ENCODE assay signal across 8 mouse cellular contexts in genomic region chr4:132628830-132629229, GRCm38 (mm10). TPM values are rescaled to one million over a fixed set of nuclear protein-coding genes. Genes with fewer than 3 reads are reported as not detected.
DNase-seq lines count a peak whose midpoint lies in the region; ATAC-seq and TF ChIP-seq lines count a peak whose summit lies in the region.

No protein-coding gene starts in this region.

- H3K4me2 ChIP-seq in forebrain, postnatal 0 days (ENCODE audit: low read depth), result no peak overlapping the region
- no peak overlapping the region for H3K4me2 ChIP-seq in forebrain, embryonic 15.5 days (replicated peaks)
- H3K4me2 ChIP-seq in neural tube, embryonic 11.5 days (ENCODE audit: low read depth), result no peak overlapping the region
- no peak overlapping the region for H3K4me2 ChIP-seq in neural tube, embryonic 15.5 days

- DNase-seq in forebrain, postnatal 0 days, result peak; percentile 9
- DNase-seq in neural tube, embryonic 11.5 days (ENCODE audit: low spot score), result peak; percentile 42
- DNase-seq in mesoderm, embryonic 11.5 days (ENCODE audit: low read depth, low spot score), result peak; percentile 13
- no peak for DNase-seq in neural tube, embryonic 10.5 days (ENCODE audit: extremely low spot score, low spot score)
- no peak for DNase-seq in right cerebral cortex, postnatal 25 days

- 25% methylated on average over 2 of the region's 2 CpGs for WGBS in forebrain, postnatal 0 days
- 18% methylated on average over 2 of the region's 2 CpGs for WGBS in forebrain, embryonic 15.5 days
- 23% methylated on average over 2 of the region's 2 CpGs for WGBS in neural tube, embryonic 11.5 days
- 18% methylated on average over 2 of the region's 2 CpGs for WGBS in neural tube, embryonic 15.5 days

- no peaks in the 10 kb centered on the region for H3K4me1 ChIP-seq in forebrain, postnatal 0 days (ENCODE audit: insufficient read depth)
- H3K4me1 ChIP-seq in forebrain, embryonic 15.5 days, result no peaks in the 10 kb centered on the region
- H3K4me1 ChIP-seq in neural tube, embryonic 11.5 days (ENCODE audit: control insufficient read depth, insufficient read depth, low read length), result no peaks in the 10 kb centered on the region
- no peaks in the 10 kb centered on the region for H3K4me1 ChIP-seq in neural tube, embryonic 15.5 days
- H3K4me1 ChIP-seq in embryonic fibroblast, embryonic 13.5 days (ENCODE audit: control insufficient read depth, insufficient read depth, low read length), result 0 out of 2 replicates have a peak, but pooled peaks cover 2% of the 10 kb centered on the region

- peak; percentile 50 for TF ChIP-seq CTCF in forebrain, postnatal 0 days (IDR thresholded peaks at IDR 0.05; ENCODE audit: low read depth)
- 0 out of 2 replicates have a peak, but pooled peaks have one; percentile 2 for TF ChIP-seq CTCF in embryonic fibroblast, embryonic 13.5 days (IDR thresholded peaks at IDR 0.05; ENCODE audit: borderline replicate concordance, insufficient read depth, low read length)

- no peak overlapping the region for H3K4me3 ChIP-seq in forebrain, postnatal 0 days (ENCODE audit: low read depth, low read length)
- no peak overlapping the region for H3K4me3 ChIP-seq in forebrain, embryonic 15.5 days
- no peak overlapping the region for H3K4me3 ChIP-seq in neural tube, embryonic 11.5 days (ENCODE audit: low read depth, low read length)
- H3K4me3 ChIP-seq in neural tube, embryonic 15.5 days (replicated peaks), result no peak overlapping the region
- H3K4me3 ChIP-seq in embryonic fibroblast, embryonic 13.5 days (ENCODE audit: insufficient read depth, low read length), result no peak overlapping the region

- no peaks in the 10 kb centered on the region for H3K9me3 ChIP-seq in forebrain, postnatal 0 days (ENCODE audit: low read length)
- H3K9me3 ChIP-seq in forebrain, embryonic 15.5 days, result no peaks in the 10 kb centered on the region
- no peaks in the 10 kb centered on the region for H3K9me3 ChIP-seq in neural tube, embryonic 11.5 days (ENCODE audit: control insufficient read depth, low read length)
- H3K9me3 ChIP-seq in neural tube, embryonic 15.5 days (replicated peaks), result no peaks in the 10 kb centered on the region

- ATAC-seq in forebrain, postnatal 0 days, result no peak
- no peak for ATAC-seq in forebrain, embryonic 15.5 days (replicated peaks)
- ATAC-seq in neural tube, embryonic 11.5 days (ENCODE audit: insufficient read depth, low FRiP score, low TSS enrichment), result no peak
- ATAC-seq in neural tube, embryonic 15.5 days (ENCODE audit: low FRiP score), result no peak

- H3K27me3 ChIP-seq in forebrain, postnatal 0 days (ENCODE audit: insufficient read depth, low read length), result no peaks in the 10 kb centered on the region
- H3K27me3 ChIP-seq in forebrain, embryonic 15.5 days, result no peaks in the 10 kb centered on the region
- H3K27me3 ChIP-seq in neural tube, embryonic 11.5 days (ENCODE audit: control insufficient read depth, insufficient read depth, low read length), result no peaks in the 10 kb centered on the region
- no peaks in the 10 kb centered on the region for H3K27me3 ChIP-seq in neural tube, embryonic 15.5 days (replicated peaks)

- H3K36me3 ChIP-seq in forebrain, postnatal 0 days (ENCODE audit: insufficient read depth), result no peaks in the 10 kb centered on the region
- no peaks in the 10 kb centered on the region for H3K36me3 ChIP-seq in forebrain, embryonic 15.5 days
- no peaks in the 10 kb centered on the region for H3K36me3 ChIP-seq in neural tube, embryonic 11.5 days (ENCODE audit: control insufficient read depth, insufficient read depth, low read length)
- no peaks in the 10 kb centered on the region for H3K36me3 ChIP-seq in neural tube, embryonic 15.5 days

- no peak overlapping the region for H3K9ac ChIP-seq in forebrain, postnatal 0 days
- H3K9ac ChIP-seq in forebrain, embryonic 15.5 days (replicated peaks), result no peak overlapping the region
- H3K9ac ChIP-seq in neural tube, embryonic 11.5 days (ENCODE audit: low read length), result no peak overlapping the region
- no peak overlapping the region for H3K9ac ChIP-seq in neural tube, embryonic 15.5 days (replicated peaks)

- H3K27ac ChIP-seq in forebrain, postnatal 0 days (ENCODE audit: low read depth, low read length), result no peak overlapping the region
- no peak overlapping the region for H3K27ac ChIP-seq in forebrain, embryonic 15.5 days (replicated peaks)
- no peak overlapping the region for H3K27ac ChIP-seq in neural tube, embryonic 11.5 days (ENCODE audit: low read depth, low read length)
- no peak overlapping the region for H3K27ac ChIP-seq in neural tube, embryonic 15.5 days (replicated peaks)
- no peak overlapping the region for H3K27ac ChIP-seq in embryonic fibroblast, embryonic 13.5 days (ENCODE audit: insufficient read depth, low read length)

- no peak for TF ChIP-seq POLR2A in embryonic fibroblast, embryonic 13.5 days (IDR thresholded peaks at IDR 0.05; ENCODE audit: low read depth, low read length)

RNA-seq across cellular contexts. Expression of gene Eya3, which starts 10.0 kb away (rescaled TPM):
- total RNA-seq in forebrain, postnatal 0 days (2014; rRNA removed), result 18.6 and 21.8 TPM in 2 replicates
- polyA plus RNA-seq in forebrain, postnatal 0 days (2015; fragmentation: Nextera tagmentation; extraction: Ambion mirVana), result 6.0 and 7.2 TPM in 2 replicates
- 17.8 and 19.7 TPM in 2 replicates for polyA plus RNA-seq in forebrain, embryonic 15.5 days (2015; fragmentation: Nextera tagmentation; extraction: Ambion mirVana)
- 28.4 TPM in 2 replicates for polyA plus RNA-seq in neural tube, embryonic 11.5 days (2014; fragmentation: Nextera tagmentation; extraction: Ambion mirVana)
- polyA plus RNA-seq in neural tube, embryonic 15.5 days (2015; fragmentation: Nextera tagmentation; extraction: Ambion mirVana), result 11.1 and 16.2 TPM in 2 replicates
- polyA plus RNA-seq in embryonic fibroblast, embryonic 13.5 days (2011; ENCODE audit: insufficient read length, low read depth, missing spikeins), result 51.6 and 55.7 TPM in 2 replicates

Comparison
In these comparisons a context has a peak if more than half of its experiments do, and no peak if none do; other contexts are left out.
1. DNase-seq: peak in forebrain, postnatal 0 days (single experiment), neural tube, embryonic 11.5 days (single experiment) and mesoderm, embryonic 11.5 days (single experiment); none in neural tube, embryonic 10.5 days (single experiment) and right cerebral cortex, postnatal 25 days (single experiment).